Mouse (Mus musculus) C2C12 (cell line): ENCODE measurements around the gene Prss34. TPM values are rescaled to one million over a fixed set of nuclear protein-coding genes. Genes with fewer than 3 reads are reported as not detected.

Source experiments
- H3K27me3 ChIP-seq: one replicate; pipeline ENCODE4 v1.6.1; 2011; ENCODE audit not compliant: control insufficient read depth, insufficient read depth, insufficient read length
- H3K36me3 ChIP-seq: one replicate; pipeline ENCODE4 v1.6.1; 2011; ENCODE audit not compliant: control insufficient read depth, insufficient read depth
- H3K4me3 ChIP-seq: one replicate; pipeline ENCODE4 v1.5.1; 2011; ENCODE audit warnings: mild to moderate bottlenecking, control low read depth; ENCODE audit not compliant: poor library complexity, insufficient read depth, severe bottlenecking
- H3K79me2 ChIP-seq: one replicate; pipeline ENCODE4 v1.6.1; 2011; ENCODE audit not compliant: control insufficient read depth, insufficient read depth
- H3K79me3 ChIP-seq: one replicate; pipeline ENCODE4 v1.6.1; 2011; ENCODE audit warnings: low read depth, control low read depth
- H3ac ChIP-seq: one replicate; pipeline ENCODE3; 2011; ENCODE audit warnings: low read depth; ENCODE audit not compliant: control insufficient read depth, insufficient read length
- CEBPB ChIP-seq: IDR thresholded peaks from one replicate; pipeline ENCODE4 v1.6.1; 2011; ENCODE audit warnings: low read depth, mild to moderate bottlenecking, control low read depth, moderate library complexity
- CTCF ChIP-seq: IDR thresholded peaks from one replicate; pipeline ENCODE4 v1.5.1; 2011; ENCODE audit not compliant: control insufficient read depth, insufficient read depth, insufficient read length
- FOSL1 ChIP-seq: IDR thresholded peaks from one replicate; pipeline ENCODE4 v1.8.0; 2011; ENCODE audit warnings: mild to moderate bottlenecking, low read length; ENCODE audit not compliant: poor library complexity, insufficient read depth, severe bottlenecking
- MAX ChIP-seq: IDR thresholded peaks from one replicate; pipeline ENCODE4 v1.6.1; 2011; ENCODE audit warnings: mild to moderate bottlenecking, control low read depth
- MYOD1 ChIP-seq: IDR thresholded peaks from one replicate; pipeline ENCODE4 v1.6.1; 2011; ENCODE audit warnings: low read depth; ENCODE audit not compliant: control insufficient read depth, insufficient read length
- MYOG ChIP-seq: IDR thresholded peaks from one replicate; pipeline ENCODE4 v1.6.1; 2011; ENCODE audit not compliant: control insufficient read depth, insufficient read length; ENCODE audit errors: extremely low read depth
- USF1 ChIP-seq: IDR thresholded peaks from one replicate; pipeline ENCODE4 v1.6.1; 2011; ENCODE audit warnings: low read depth, mild to moderate bottlenecking, control low read depth, moderate library complexity
- polyA plus RNA-seq: library from polyadenylated mRNA; unstranded; fragments of >200 nt; fragmentation: generic; extraction: Trizol; gene quantifications from one replicate; pipeline ENCODE4 v1.2.1, GENCODE M21; 2012; ENCODE audit warnings: missing spikeins

Prss34 gene
- polyA plus RNA-seq, 1 experiment, result not detected

GRCm38 (mm10) chr17:25290411-25290810 lies 7.8 kb upstream of the Prss34 start:
- TF ChIP-seq FOSL1 (no peak), MYOG (no peak), USF1 (no peak), MAX (no peak), CTCF (no peak), CEBPB (no peak), MYOD1 (no peak)
- Histone ChIP-seq H3K4me3 (no peak overlapping the region), H3K36me3 (no peaks in the 10 kb centered on the region), H3K27me3 (peaks cover 26% of the 10 kb centered on the region), H3ac (no peak overlapping the region), H3K79me2 (no peaks in the 10 kb centered on the region), H3K79me3 (no peaks in the 10 kb centered on the region)

DNA sequence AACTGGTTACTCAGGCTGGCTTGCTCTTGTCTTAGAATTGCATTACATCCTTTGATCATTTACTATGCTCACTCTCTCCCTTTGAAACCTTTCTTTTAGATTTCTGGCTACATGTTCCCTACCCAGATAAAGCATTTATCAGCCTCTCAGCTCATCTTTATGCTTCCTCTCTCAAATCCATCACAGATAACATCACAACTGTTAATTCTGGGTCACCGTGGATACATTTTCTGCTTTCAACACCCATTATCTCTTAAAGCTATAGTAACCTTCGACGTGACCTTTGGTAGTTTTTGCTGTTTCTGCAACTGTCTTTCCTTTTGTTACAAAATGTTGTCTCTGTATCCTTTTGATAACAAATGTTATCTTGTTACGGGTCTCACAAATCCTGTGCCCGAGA lies 4.7 kb upstream of the Prss34 start:
- Histone ChIP-seq H3K79me2 (no peaks in the 10 kb centered on the region), H3K27me3 (peaks cover 50% of the 10 kb centered on the region), H3ac (no peak overlapping the region), H3K79me3 (no peaks in the 10 kb centered on the region), H3K36me3 (no peaks in the 10 kb centered on the region), H3K4me3 (no peak overlapping the region)
- TF ChIP-seq MAX (no peak), CTCF (no peak), CEBPB (no peak), MYOD1 (no peak), FOSL1 (no peak), USF1 (no peak), MYOG (no peak)

- no peak overlapping the region for H3ac ChIP-seq
- no peak for TF ChIP-seq MYOG
- no peak for TF ChIP-seq USF1
- TF ChIP-seq MYOD1, result peak; percentile 48
- no peak for TF ChIP-seq CTCF
- no peak for TF ChIP-seq CEBPB
- H3K79me3 ChIP-seq, result no peaks in the 10 kb centered on the region
- H3K79me2 ChIP-seq, result no peaks in the 10 kb centered on the region
- H3K4me3 ChIP-seq, result no peak overlapping the region
- no peaks in the 10 kb centered on the region for H3K36me3 ChIP-seq
- peaks cover 56% of the 10 kb centered on the region for H3K27me3 ChIP-seq
Measured at GRCm38 (mm10) chr17:25294111-25294510, 4.1 kb upstream of the Prss34 start.

DNA sequence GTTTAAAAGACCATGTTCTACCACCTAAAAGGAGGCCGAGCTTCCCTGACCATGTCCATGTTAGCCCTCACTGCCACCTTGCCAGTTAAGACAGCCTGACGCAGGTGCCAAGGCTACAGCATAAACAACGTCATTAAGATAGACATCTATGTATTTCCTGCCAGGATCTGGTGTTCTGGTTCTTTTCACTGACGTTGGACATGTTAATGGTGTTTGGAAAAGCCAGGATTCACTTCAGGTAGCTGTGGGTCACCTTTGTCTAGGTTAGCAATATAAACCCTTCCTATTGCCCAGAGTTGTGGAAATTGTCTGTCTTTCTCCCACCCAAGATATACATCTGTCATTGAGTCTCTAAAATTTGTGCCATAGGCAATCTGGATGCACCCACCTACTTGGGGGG lies 10.2 kb downstream of the Prss34 start, which contains the start of gene Prss28:
TSS of gene Prss28 (plus strand) at position 301 of the 400 bp plus-strand sequence.
- Histone ChIP-seq H3K79me3 (no peaks in the 10 kb centered on the region), H3ac (no peak within 1 kb of the TSS), H3K36me3 (no peaks in the 10 kb centered on the region), H3K79me2 (no peaks in the 10 kb centered on the region), H3K27me3 (peaks cover 52% of the 10 kb centered on the region), H3K4me3 (no peak within 1 kb of the TSS)
- TF ChIP-seq MYOG (no peak), MAX (no peak), CEBPB (no peak), MYOD1 (no peak), CTCF (no peak), FOSL1 (no peak)

GRCm38 (mm10) chr17:25318354-25318753 lies 20.2 kb downstream of the Prss34 start, which contains the start of gene Prss29:
Gene Prss29, plus strand, starts transcription at chr17:25318654.
- H3K36me3 ChIP-seq, result no peaks in the 10 kb centered on the region
- no peak within 1 kb of the TSS for H3K4me3 ChIP-seq
- H3K27me3 ChIP-seq, result peaks cover 59% of the 10 kb centered on the region
- TF ChIP-seq MYOG (no peak), FOSL1 (no peak), CEBPB (no peak), USF1 (no peak), CTCF (no peak), MAX (no peak), MYOD1 (no peak)
- no peaks in the 10 kb centered on the region for H3K79me3 ChIP-seq
- no peaks in the 10 kb centered on the region for H3K79me2 ChIP-seq
- no peak within 1 kb of the TSS for H3ac ChIP-seq

DNA sequence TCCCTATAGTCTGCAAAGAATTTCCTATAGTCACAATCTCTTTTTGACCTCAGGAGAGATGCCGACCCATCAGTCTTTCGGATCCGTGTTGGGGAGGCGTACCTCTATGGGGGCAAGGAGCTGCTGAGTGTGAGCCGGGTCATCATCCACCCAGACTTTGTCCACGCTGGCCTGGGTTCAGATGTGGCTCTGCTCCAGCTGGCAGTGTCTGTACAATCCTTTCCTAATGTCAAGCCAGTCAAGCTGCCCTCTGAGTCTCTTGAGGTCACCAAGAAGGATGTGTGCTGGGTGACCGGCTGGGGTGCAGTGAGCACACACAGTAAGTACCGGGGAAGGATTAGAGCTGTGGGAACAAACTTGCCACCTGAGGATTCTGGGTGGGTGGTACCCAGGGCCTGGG lies 22.6 kb downstream of the Prss34 start:
- Histone ChIP-seq H3K36me3 (no peaks in the 10 kb centered on the region), H3K79me3 (no peaks in the 10 kb centered on the region), H3ac (no peak overlapping the region), H3K79me2 (no peaks in the 10 kb centered on the region), H3K27me3 (peaks cover 57% of the 10 kb centered on the region), H3K4me3 (no peak overlapping the region)
- no peak for TF ChIP-seq CEBPB
- no peak for TF ChIP-seq MAX
- no peak for TF ChIP-seq MYOD1
- no peak for TF ChIP-seq USF1
- no peak for TF ChIP-seq MYOG
- TF ChIP-seq CTCF, result no peak
- no peak for TF ChIP-seq FOSL1
